Mouse (Mus musculus) CH12.LX (cell line): Measurements from ENCODE around the gene Tspyl1. TPM values are rescaled to one million over a fixed set of nuclear protein-coding genes. Genes with fewer than 3 reads are reported as not detected.

Experiments
- DNase-seq: peaks from one replicate; pipeline ENCODE4 v3.0.0-alpha.2; 2013; ENCODE audit errors: extremely low read depth
- H3K27ac ChIP-seq: 2 replicates; pipeline ENCODE4 v1.5.1; 2012; ENCODE audit warnings: low read depth, mild to moderate bottlenecking, control low read depth, moderate library complexity; ENCODE audit not compliant: insufficient read depth
- H3K27me3 ChIP-seq: replicated peaks from 2 replicates; pipeline ENCODE3; 2012; ENCODE audit warnings: inconsistent platforms
- H3K36me3 ChIP-seq, 2 experiments: replicated peaks in 1 of 2; 2 replicates each; pipeline versions ENCODE3 to v1.6.1; 2012; ENCODE audit warnings: inconsistent platforms in 1 of 2, low read length in 1 of 2, mild to moderate bottlenecking in 1 of 2, mixed read lengths in 1 of 2, moderate library complexity in 1 of 2; ENCODE audit not compliant: control insufficient read depth in 1 of 2, insufficient read depth in 1 of 2
- H3K4me1 ChIP-seq, 2 experiments: 2 replicates each; pipeline ENCODE4 v1.6.1; 2012; ENCODE audit warnings: inconsistent platforms in 1 of 2, moderate library complexity in 1 of 2; ENCODE audit not compliant: insufficient read depth in 2 of 2, control insufficient read depth in 1 of 2
- H3K4me2 ChIP-seq: 2 replicates; pipeline ENCODE4 v1.6.1; 2012; ENCODE audit warnings: low read depth, mild to moderate bottlenecking, control low read depth; ENCODE audit not compliant: poor library complexity, insufficient read depth, severe bottlenecking
- H3K4me3 ChIP-seq, 3 experiments: fragments of 150-350 bp in 1 of 3; sonication (generic) in 1 of 3; replicated peaks in 1 of 3; 2 replicates each; pipeline versions ENCODE3 to v1.5.1; 2011 to 2012; ENCODE audit warnings: low read depth in 2 of 3, low read length in 2 of 3, mild to moderate bottlenecking in 2 of 3, moderate library complexity in 2 of 3, control low read depth in 1 of 3, improper control_type of control experiment in 1 of 3, inconsistent platforms in 1 of 3, mixed read lengths in 1 of 3; ENCODE audit not compliant: poor library complexity in 1 of 3
- H3K79me2 ChIP-seq: replicated peaks from 2 replicates; pipeline ENCODE4 v1.6.1; 2012; ENCODE audit warnings: mild to moderate bottlenecking, moderate library complexity; ENCODE audit not compliant: control insufficient read depth, poor library complexity, insufficient read depth, severe bottlenecking; ENCODE audit errors: extremely low read depth
- H3K9ac ChIP-seq: 2 replicates; pipeline ENCODE4 v1.6.1; 2012; ENCODE audit warnings: low read depth, mild to moderate bottlenecking, control low read depth, moderate library complexity; ENCODE audit not compliant: insufficient read depth
- H3K9me3 ChIP-seq: replicated peaks from 2 replicates; pipeline ENCODE3; 2012; ENCODE audit warnings: low read length, inconsistent platforms, mixed read lengths
- CHD1 ChIP-seq: IDR thresholded peaks from 2 replicates; pipeline ENCODE4 v1.6.1; 2012; ENCODE audit warnings: low read depth, low read length, improper control_type of control experiment, inconsistent platforms
- CHD2 ChIP-seq: IDR thresholded peaks from 2 replicates; pipeline ENCODE4 v1.6.1; 2011; ENCODE audit warnings: low read length, improper control_type of control experiment
- E2F4 ChIP-seq: IDR thresholded peaks from 2 replicates; pipeline ENCODE4 v1.6.1; 2011; ENCODE audit warnings: low read depth, low read length, improper control_type of control experiment; ENCODE audit not compliant: insufficient replicate concordance
- EP300 ChIP-seq: IDR thresholded peaks from 2 replicates; pipeline ENCODE4 v1.6.1; 2011; ENCODE audit warnings: low read length, improper control_type of control experiment
- ETS1 ChIP-seq: conservative IDR thresholded peaks from 2 replicates; pipeline ENCODE4 v1.6.1; 2012; ENCODE audit warnings: low read depth, mild to moderate bottlenecking, inconsistent platforms, low read length, improper control_type of control experiment, moderate library complexity
- HCFC1 ChIP-seq: IDR thresholded peaks from 2 replicates; pipeline ENCODE4 v1.6.1; 2012; ENCODE audit warnings: low read depth, mild to moderate bottlenecking, inconsistent platforms, low read length, improper control_type of control experiment
- IRF4 ChIP-seq: IDR thresholded peaks from 2 replicates; pipeline ENCODE4 v1.6.1; 2014; ENCODE audit warnings: low read depth, mild to moderate bottlenecking, inconsistent platforms, low read length, improper control_type of control experiment
- JUND ChIP-seq: conservative IDR thresholded peaks from 2 replicates; pipeline ENCODE4 v1.6.1; 2011; ENCODE audit warnings: low read depth, low read length, improper control_type of control experiment
- MAZ ChIP-seq: IDR thresholded peaks from 2 replicates; pipeline ENCODE4 v1.6.1; 2012; ENCODE audit warnings: low read depth, mild to moderate bottlenecking, inconsistent platforms, low read length, improper control_type of control experiment, moderate library complexity
- MEF2A ChIP-seq: IDR thresholded peaks from 2 replicates; pipeline ENCODE4 v1.6.1; 2014; ENCODE audit warnings: low read depth, mild to moderate bottlenecking, inconsistent platforms, low read length, improper control_type of control experiment, borderline replicate concordance
- MXI1 ChIP-seq: IDR thresholded peaks from 2 replicates; pipeline ENCODE4 v1.6.1; 2011; ENCODE audit warnings: mild to moderate bottlenecking, low read depth, low read length, improper control_type of control experiment
- NELFE ChIP-seq: IDR thresholded peaks from 2 replicates; pipeline ENCODE4 v1.6.1; 2011; ENCODE audit warnings: low read depth, low read length, improper control_type of control experiment
- NRF1 ChIP-seq: IDR thresholded peaks from 2 replicates; pipeline ENCODE4 v1.6.1; 2014; ENCODE audit warnings: low read depth, mild to moderate bottlenecking, inconsistent platforms, low read length, improper control_type of control experiment, moderate library complexity
- PAX5 ChIP-seq: IDR thresholded peaks from 2 replicates; pipeline ENCODE4 v1.6.1; 2012; ENCODE audit warnings: low read length, inconsistent platforms, mixed read lengths
- POLR2A ChIP-seq: IDR thresholded peaks from 2 replicates; pipeline ENCODE4 v1.6.1; 2011; ENCODE audit warnings: low read depth, mild to moderate bottlenecking, improper control_type of control experiment, low read length
- RAD21 ChIP-seq: IDR thresholded peaks from 2 replicates; pipeline ENCODE4 v1.6.1; 2011; ENCODE audit warnings: low read depth, mild to moderate bottlenecking, low read length, improper control_type of control experiment, moderate library complexity
- SIN3A ChIP-seq: IDR thresholded peaks from 2 replicates; pipeline ENCODE4 v1.6.1; 2012; ENCODE audit warnings: low read length, improper control_type of control experiment, inconsistent platforms
- SMC3 ChIP-seq: IDR thresholded peaks from 2 replicates; pipeline ENCODE4 v1.6.1; 2011; ENCODE audit warnings: low read depth, low read length, improper control_type of control experiment
- TCF12 ChIP-seq: IDR thresholded peaks from 2 replicates; pipeline ENCODE4 v1.6.1; 2014; ENCODE audit warnings: low read depth, mild to moderate bottlenecking, inconsistent platforms, low read length, improper control_type of control experiment
- UBTF ChIP-seq: IDR thresholded peaks from 2 replicates; pipeline ENCODE4 v1.6.1; 2012; ENCODE audit warnings: low read depth, mild to moderate bottlenecking, inconsistent platforms, low read length, improper control_type of control experiment, moderate library complexity
- USF1 ChIP-seq: IDR thresholded peaks from 2 replicates; pipeline ENCODE4 v1.6.1; 2014; ENCODE audit warnings: low read depth, mild to moderate bottlenecking, inconsistent platforms, low read length, improper control_type of control experiment
- USF2 ChIP-seq: conservative IDR thresholded peaks from 2 replicates; pipeline ENCODE4 v1.6.1; 2011; ENCODE audit warnings: low read depth, low read length, improper control_type of control experiment
- dilution Hi-C: fragments of 300-500 bp; cut with MboI; formaldehyde crosslinking; loops from 2 replicates; pipeline ENCODE4 v1.14.3; 2020; ENCODE audit warnings: low sequenced_read_pairs; ENCODE audit not compliant: extremely low pct_unique_long_range_greater_than_20kb, extremely low pct_ligation_motif_present
- in situ Hi-C: fragments of 300-500 bp; cut with MboI; formaldehyde crosslinking; loops from 3 replicates; pipeline ENCODE4 v1.14.3; 2019; ENCODE audit warnings: low sequenced_read_pairs, low pct_ligation_motif_present, low pct_unique_long_range_greater_than_20kb, mixed read lengths
- polyA plus RNA-seq: library from polyadenylated mRNA; unstranded; fragments of >175 nt; gene quantifications from 2 replicates; pipeline ENCODE4 v1.2.1, GENCODE M21; 2012; ENCODE audit warnings: low read depth; ENCODE audit not compliant: insufficient read length
- total RNA-seq, 2 experiments: library from RNA; depleted of rRNA; stranded (reverse); fragments of 300-350 nt in 1 of 2; fragments of >200 nt in 1 of 2; gene quantifications; 2 replicates each; pipeline ENCODE4 v1.2.3; 2012 to 2014

Gene Tspyl1
- total and polyA plus RNA-seq, 3 experiments: 18.9 to 23.7 (median 19.7) TPM

DNA sequence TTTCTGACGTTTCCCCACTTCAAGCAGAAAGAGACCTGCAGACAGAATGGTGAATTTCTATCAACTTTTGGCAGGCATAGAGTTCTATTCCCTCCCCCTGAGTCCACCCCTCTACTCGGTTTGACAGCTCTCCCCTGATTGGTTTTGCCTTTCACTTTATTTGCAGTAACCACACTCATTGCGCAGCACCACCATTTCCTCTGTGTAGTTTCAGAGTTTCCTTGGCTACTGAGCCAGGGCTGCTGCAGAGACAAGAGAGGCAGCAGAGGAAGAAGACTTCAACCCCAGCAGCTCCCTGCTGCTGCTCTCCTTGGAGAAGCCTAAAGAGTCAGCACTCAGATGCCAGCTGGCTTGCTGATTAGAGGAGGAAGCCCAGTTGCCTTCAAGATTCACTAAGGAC, 46.6 kb upstream of the Tspyl1 start:
- H3K4me2 ChIP-seq: no peak overlapping the region
- H3K4me1 ChIP-seq: peaks cover 0 to 10% of the 10 kb centered on the region in 2 experiments; a peak in 2 of 4 replicates
- H3K4me3 ChIP-seq: no peak overlapping the region
- no peak overlapping the region for H3K9ac ChIP-seq
- no peaks in the 10 kb centered on the region for H3K79me2 ChIP-seq
- dilution Hi-C loops (no loop called here), in situ Hi-C loops (no loop called here)
- no peaks in the 10 kb centered on the region for H3K36me3 ChIP-seq
- no peaks in the 10 kb centered on the region for H3K9me3 ChIP-seq
- TF ChIP-seq TCF12: no peak
- TF ChIP-seq MAZ: no peak
- TF ChIP-seq RAD21: no peak
- TF ChIP-seq CHD1: no peak
- no peak for TF ChIP-seq SIN3A
- no peak for TF ChIP-seq USF1
- TF ChIP-seq MEF2A: no peak
- no peak for TF ChIP-seq CHD2
- TF ChIP-seq EP300: no peak
- no peak for TF ChIP-seq PAX5
- TF ChIP-seq ETS1: no peak
- TF ChIP-seq NELFE: no peak
- TF ChIP-seq E2F4: no peak
- no peak for TF ChIP-seq IRF4
- TF ChIP-seq POLR2A: no peak
- no peak for TF ChIP-seq JUND
- no peak for TF ChIP-seq UBTF
- no peak for DNase-seq
- no peak overlapping the region for H3K27ac ChIP-seq
- no peaks in the 10 kb centered on the region for H3K27me3 ChIP-seq

DNA sequence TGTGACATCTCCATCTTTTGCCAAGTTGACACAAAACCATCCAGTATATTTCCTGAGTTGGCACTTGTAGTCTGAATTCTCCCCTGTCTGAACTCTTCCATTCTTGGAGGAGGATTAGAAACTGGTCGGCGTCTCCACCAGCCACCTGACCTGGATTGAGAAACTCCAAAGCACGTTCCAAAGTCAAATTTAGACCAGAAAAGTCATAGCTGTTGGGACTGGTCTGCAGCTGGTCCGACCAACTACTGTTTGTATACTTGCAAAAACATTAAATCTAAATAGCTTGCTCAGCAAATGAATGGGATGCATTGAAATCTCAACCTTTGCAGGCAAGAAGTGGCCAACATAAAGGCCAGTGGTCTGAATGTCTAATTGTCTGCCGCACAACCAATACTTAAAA, 45.4 kb upstream of the Tspyl1 start:
- TF ChIP-seq MXI1: no peak
- TF ChIP-seq USF2: no peak
- no peak for TF ChIP-seq E2F4
- no peak for TF ChIP-seq TCF12
- TF ChIP-seq NRF1: no peak
- TF ChIP-seq NELFE: no peak
- TF ChIP-seq SMC3: no peak
- TF ChIP-seq POLR2A: no peak
- TF ChIP-seq HCFC1: no peak
- in situ Hi-C loops (no loop called here), dilution Hi-C loops (no loop called here)
- H3K9ac ChIP-seq: no peak overlapping the region
- H3K4me1 ChIP-seq: peaks cover 0 to 10% of the 10 kb centered on the region in 2 experiments; a peak in 2 of 4 replicates
- no peaks in the 10 kb centered on the region for H3K79me2 ChIP-seq
- H3K27me3 ChIP-seq: no peaks in the 10 kb centered on the region
- H3K36me3 ChIP-seq: no peaks in the 10 kb centered on the region
- H3K4me2 ChIP-seq: no peak overlapping the region
- no peaks in the 10 kb centered on the region for H3K9me3 ChIP-seq
- no peak overlapping the region for H3K4me3 ChIP-seq
- no peak overlapping the region for H3K27ac ChIP-seq
- no peak for DNase-seq
